Mouse (Mus musculus): ENCODE results near the gene Acox1.

GRCm38 (mm10) chr11:116129091-116129790, 69.6 kb downstream of the Acox1 start:
- TF ChIP-seq CTCF (IDR thresholded peaks at IDR 0.05; ENCODE audit: insufficient read depth, low read length) (no peak), POLR2A (IDR thresholded peaks at IDR 0.05; ENCODE audit: borderline replicate concordance, extremely low read depth, low read depth, low read length) (no peak)
